Mouse (Mus musculus) neutrophil, adult 65 days (primary cell): Measurements from ENCODE around the gene Lelp1. TPM values are rescaled to one million over a fixed set of nuclear protein-coding genes. Genes with fewer than 3 reads are reported as not detected.

Experiments used
- total RNA-seq: library from RNA; stranded (reverse); gene quantifications from 2 replicates; pipeline ENCODE4 v1.2.4, GENCODE M21; 2023

Lelp1 gene
- not detected in 2 replicates for total RNA-seq

GRCm38 (mm10) chr3:92142644-92143043 is at the start of gene Lelp1:
Gene Lelp1, minus strand, starts transcription at chr3:92142744.

GRCm38 (mm10) chr3:92123847-92124246 is 18.7 kb downstream of the Lelp1 start, which contains the start of gene Prr9:
Gene Prr9, minus strand, starts transcription at chr3:92123947.

Other genes starting within 250 kb of the Lelp1 start
- gene Pglyrp3, start 128.2 kb downstream of the Lelp1 start, total RNA-seq = not detected in 2 replicates
- not detected in 2 replicates for gene Lor, start 59.6 kb downstream of the Lelp1 start, total RNA-seq
- not detected in 2 replicates for gene Prr9, start 18.8 kb downstream of the Lelp1 start, total RNA-seq
- gene Sprr2a1, start 73.1 kb upstream of the Lelp1 start, total RNA-seq = not detected in 2 replicates
- gene Sprr2a2, start 73.2 kb upstream of the Lelp1 start, total RNA-seq = not detected in 2 replicates
- not detected in 2 replicates for gene Sprr2a3, start 142.7 kb upstream of the Lelp1 start, total RNA-seq
- gene Sprr2b, start 173.9 kb upstream of the Lelp1 start, total RNA-seq = not detected in 2 replicates
- not detected in 2 replicates for gene Sprr2d, start 196.4 kb upstream of the Lelp1 start, total RNA-seq
- not detected in 2 replicates for gene Sprr2e, start 209.4 kb upstream of the Lelp1 start, total RNA-seq
- gene Sprr2f, start 222.4 kb upstream of the Lelp1 start, total RNA-seq = not detected in 2 replicates
- not detected in 2 replicates for gene Sprr2h, start 242.9 kb upstream of the Lelp1 start, total RNA-seq